Mouse (Mus musculus) c-Kit-positive CD71-positive TER-119-positive erythroid progenitor cells, embryonic 14.5 days (primary cell): ENCODE data around the gene Sdf4.

ENCODE experiments used
- DNase-seq: peaks from one replicate; pipeline ENCODE4 v3.0.0-alpha.2; 2013; ENCODE audit warnings: low spot score

The Sdf4 gene

GRCm38 (mm10) chr4:156055173-156055572 lies 62.5 kb downstream of the Sdf4 start:
- DNase-seq: no peak

- DNase-seq: no peak
Observed at GRCm38 (mm10) chr4:156057702-156058101, 65.0 kb downstream of the Sdf4 start.

GRCm38 (mm10) chr4:156058826-156059225 lies 66.2 kb downstream of the Sdf4 start:
- no peak for DNase-seq

DNA sequence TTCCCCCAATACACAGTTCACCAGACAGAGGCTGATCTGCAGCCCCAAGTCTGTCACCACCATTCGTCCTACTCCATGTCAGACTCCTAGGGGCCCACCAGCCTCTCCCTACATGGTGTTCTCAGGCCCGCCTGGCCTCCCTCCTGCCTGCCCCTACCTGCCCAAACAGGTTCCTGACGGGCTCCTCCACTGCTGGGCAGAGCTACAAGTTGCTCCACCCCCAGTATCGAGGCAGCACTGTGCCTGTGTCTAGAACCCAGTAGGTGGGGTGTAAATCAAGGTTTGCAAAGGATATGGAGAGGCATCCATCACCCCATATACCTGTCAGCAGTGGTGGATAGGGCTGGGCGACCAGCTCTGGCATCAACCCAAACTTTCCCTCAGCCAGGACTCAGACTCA lies 66.6 kb downstream of the Sdf4 start, which contains the start of gene Ttll10:
Ttll10 (minus strand) TSS at position 154 of the 400 bp plus-strand sequence.
- no peak for DNase-seq

DNA sequence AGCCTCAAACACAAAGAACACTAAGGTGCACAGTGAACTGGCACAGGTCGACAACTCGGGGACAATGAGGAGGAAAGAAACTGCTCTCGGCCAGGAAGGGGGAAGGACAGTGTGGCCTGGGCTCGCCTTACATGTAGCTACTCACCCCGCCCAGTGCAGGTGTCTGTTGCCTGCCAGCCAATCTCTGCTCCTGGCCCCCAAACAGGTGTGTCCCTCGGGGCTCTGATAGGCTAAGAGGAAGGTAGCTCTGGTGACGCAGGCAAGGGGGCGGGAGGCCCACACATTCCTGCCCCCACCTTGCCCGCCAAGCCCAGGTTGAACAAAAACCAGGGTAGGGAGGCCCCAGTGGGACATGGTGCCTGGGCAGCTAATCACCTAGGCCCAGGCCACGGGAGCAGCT lies 67.0 kb downstream of the Sdf4 start:
- DNase-seq: no peak
